Comparison of ENCODE assay signal across 10 mouse cellular contexts in the genomic region with DNA sequence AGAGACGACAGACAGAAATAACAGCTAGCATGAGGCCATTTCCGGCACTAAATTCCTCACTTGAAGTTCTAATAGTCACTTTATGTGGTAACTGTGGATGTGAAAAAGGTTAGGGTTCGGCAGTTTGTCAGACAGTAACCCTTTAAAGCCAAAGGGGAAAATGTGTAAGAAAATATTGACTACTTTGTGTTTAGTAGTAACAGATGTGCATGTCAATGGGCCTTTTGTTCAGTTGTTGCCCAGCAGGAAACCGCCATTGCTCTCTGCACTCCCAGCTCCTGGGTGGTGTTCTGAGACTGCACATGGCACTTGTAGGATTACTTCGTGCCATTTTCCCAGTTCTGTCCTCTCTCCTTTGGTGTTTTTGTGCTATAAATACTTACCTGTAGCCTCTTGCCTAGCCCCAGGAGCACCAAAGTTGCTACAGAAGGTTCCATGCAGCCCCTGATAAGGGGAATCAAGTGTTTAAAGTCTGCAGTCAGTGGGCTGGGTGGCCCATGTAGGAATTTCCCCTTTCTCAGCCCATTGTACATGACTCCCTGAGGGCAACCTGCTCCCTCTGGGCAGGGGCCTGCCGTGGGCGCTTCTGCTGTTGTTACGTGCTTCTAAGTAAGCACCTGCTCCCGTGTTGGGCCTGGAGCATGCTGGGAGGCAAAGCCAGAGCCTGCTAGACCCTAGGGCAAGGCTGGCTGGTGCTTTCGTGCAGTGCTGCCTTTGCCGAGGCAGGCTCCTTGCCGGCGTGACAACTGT.
DNase-seq lines count a peak whose midpoint lies in the region; ATAC-seq lines count a peak whose summit lies in the region.
"Had no signal": no experiment of that assay in that cellular context is flagged by ENCODE, and none has a peak within 500 bp of the region (broad histone marks: within the 10 kb centered on the region; RNA-seq: fewer than 3 reads in every experiment).

No protein-coding gene starts in this region.

- no peak for ATAC-seq in embryonic facial prominence, embryonic 15.5 days (ENCODE audit: insufficient number of reproducible peaks, low FRiP score, low TSS enrichment, low read depth)
- ATAC-seq in midbrain, embryonic 16.5 days = peak; percentile 39; the same call in 1 of the 2 replicates
- ATAC-seq: activated CD4-positive, CD25-positive, alpha-beta regulatory T cell, adult 4 months; liver, postnatal 0 days had no signal

- H3K4me3 ChIP-seq in embryonic facial prominence, embryonic 15.5 days (replicated peaks) = no peak overlapping the region
- H3K4me3 ChIP-seq in midbrain, embryonic 16.5 days (ENCODE audit: low read depth, low read length) = no peak overlapping the region

- H3K9ac ChIP-seq in embryonic facial prominence, embryonic 15.5 days = no peak overlapping the region
- no peak overlapping the region for H3K9ac ChIP-seq in midbrain, embryonic 16.5 days (ENCODE audit: low read depth, low read length)
- H3K9ac ChIP-seq: liver, postnatal 0 days had no signal

- peak overlapping the region; percentile 73 for H3K27ac ChIP-seq in embryonic facial prominence, embryonic 15.5 days (replicated peaks)
- no peak overlapping the region for H3K27ac ChIP-seq in midbrain, embryonic 16.5 days (ENCODE audit: low read length)

- no peak overlapping the region for H3K4me2 ChIP-seq in embryonic facial prominence, embryonic 15.5 days (replicated peaks)
- H3K4me2 ChIP-seq in midbrain, embryonic 16.5 days (ENCODE audit: low read length) = no peak overlapping the region

- peaks cover 27% of the 10 kb centered on the region for H3K4me1 ChIP-seq in embryonic facial prominence, embryonic 15.5 days
- H3K4me1 ChIP-seq in midbrain, embryonic 16.5 days (ENCODE audit: control insufficient read depth, insufficient read depth, low read length) = no peaks in the 10 kb centered on the region

- H3K27me3 ChIP-seq in embryonic facial prominence, embryonic 15.5 days = no peaks in the 10 kb centered on the region
- H3K27me3 ChIP-seq in midbrain, embryonic 16.5 days (ENCODE audit: control insufficient read depth, insufficient read depth, low read depth, low read length) = no peaks in the 10 kb centered on the region

- intact Hi-C loops in left cerebral cortex, postnatal 4 days (cut with DNase I) = no loop called here
- intact Hi-C loops in left cerebral cortex, postnatal 36 days (cut with DNase I) = no loop called here

- H3K36me3 ChIP-seq in embryonic facial prominence, embryonic 15.5 days = no peaks in the 10 kb centered on the region
- no peaks in the 10 kb centered on the region for H3K36me3 ChIP-seq in midbrain, embryonic 16.5 days (ENCODE audit: control insufficient read depth, insufficient read depth, low read length)

- peak; percentile 38 to 49 for DNase-seq in cerebellum, adult 18-20 months
- DNase-seq in cerebellum, postnatal 14 days = no peak
- DNase-seq in left cerebral cortex, postnatal 4 days = peak; percentile 37
- no peak for DNase-seq in left cerebral cortex, postnatal 36 days (ENCODE audit: low spot score in 2 of 2)
- no peak for DNase-seq in urinary bladder, postnatal 14 days (ENCODE audit: low spot score)
- no peak for DNase-seq in B cell, adult 2 months
- DNase-seq: liver, postnatal 0 days had no signal

- 32% methylated on average over 13 of the region's 13 CpGs for WGBS in embryonic facial prominence, embryonic 15.5 days
- 26% methylated on average over 13 of the region's 13 CpGs for WGBS in midbrain, embryonic 16.5 days

- H3K9me3 ChIP-seq in embryonic facial prominence, embryonic 15.5 days (replicated peaks) = no peaks in the 10 kb centered on the region
- H3K9me3 ChIP-seq in midbrain, embryonic 16.5 days (replicated peaks; ENCODE audit: control insufficient read depth, low read length, poor library complexity, severe bottlenecking) = no peaks in the 10 kb centered on the region

Comparison
In these comparisons a context has a peak if more than half of its experiments do, and no peak if none do; other contexts are left out.
1. DNase-seq: peak in cerebellum, adult 18-20 months (2 of 2) and left cerebral cortex, postnatal 4 days (single experiment); none in cerebellum, postnatal 14 days (0 of 2), left cerebral cortex, postnatal 36 days (0 of 2), urinary bladder, postnatal 14 days (single experiment) and B cell, adult 2 months (0 of 2).